Mouse (Mus musculus) C2C12 (cell line): ENCODE results near the gene 4933427D14Rik.

Source experiments
- CEBPB ChIP-seq: IDR thresholded peaks from one replicate; pipeline ENCODE4 v1.6.1; 2011; ENCODE audit warnings: low read depth, mild to moderate bottlenecking, control low read depth, moderate library complexity
- CTCF ChIP-seq: IDR thresholded peaks from one replicate; pipeline ENCODE4 v1.5.1; 2011; ENCODE audit not compliant: control insufficient read depth, insufficient read depth, insufficient read length
- FOSL1 ChIP-seq: IDR thresholded peaks from one replicate; pipeline ENCODE4 v1.8.0; 2011; ENCODE audit warnings: mild to moderate bottlenecking, low read length; ENCODE audit not compliant: poor library complexity, insufficient read depth, severe bottlenecking
- MAX ChIP-seq: IDR thresholded peaks from one replicate; pipeline ENCODE4 v1.6.1; 2011; ENCODE audit warnings: mild to moderate bottlenecking, control low read depth
- MYOD1 ChIP-seq: IDR thresholded peaks from one replicate; pipeline ENCODE4 v1.6.1; 2011; ENCODE audit warnings: low read depth; ENCODE audit not compliant: control insufficient read depth, insufficient read length
- MYOG ChIP-seq: IDR thresholded peaks from one replicate; pipeline ENCODE4 v1.6.1; 2011; ENCODE audit not compliant: control insufficient read depth, insufficient read length; ENCODE audit errors: extremely low read depth
- USF1 ChIP-seq: IDR thresholded peaks from one replicate; pipeline ENCODE4 v1.6.1; 2011; ENCODE audit warnings: low read depth, mild to moderate bottlenecking, control low read depth, moderate library complexity

DNA sequence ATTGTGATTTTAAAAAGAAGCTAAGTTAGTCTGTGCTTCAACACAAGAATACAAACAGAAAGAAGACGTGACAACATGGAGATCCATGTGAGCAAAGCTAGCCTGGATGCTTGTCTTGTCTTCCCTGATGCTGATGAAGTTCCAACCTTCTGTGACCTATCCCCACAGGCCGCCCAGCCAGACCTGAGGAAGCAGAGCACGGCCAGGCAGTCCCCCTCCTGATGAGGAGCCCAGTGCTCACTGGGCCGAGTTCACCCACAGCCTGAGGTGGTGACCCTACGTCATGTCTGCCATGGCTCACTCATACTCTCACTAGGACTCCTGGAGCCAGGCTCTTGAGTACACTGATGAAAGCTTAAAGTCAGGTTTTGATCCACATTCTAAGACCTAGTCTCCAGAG lies 33.8 kb downstream of the 4933427D14Rik start:
- TF ChIP-seq CTCF (no peak), MYOG (no peak), USF1 (no peak), FOSL1 (no peak), MAX (no peak), CEBPB (no peak), MYOD1 (no peak)
